Mouse (Mus musculus) intestine, embryonic 14.5 days (tissue): ENCODE data around the gene Clec1a. TPM values are rescaled to one million over a fixed set of nuclear protein-coding genes. Genes with fewer than 3 reads are reported as not detected.

Source experiments
- ATAC-seq: fragments of 200-750 bp; cut with Nextera tagmentation; replicated peaks from 2 replicates; pipeline ENCODE4 v1.8.0; 2017; ENCODE audit warnings: low read depth, moderate number of reproducible peaks, moderate TSS enrichment, moderate library complexity; ENCODE audit not compliant: low FRiP score, low TSS enrichment
- DNase-seq: peaks from one replicate; pipeline ENCODE4 v3.0.0-alpha.2; 2018; ENCODE audit warnings: low spot score
- H3K27ac ChIP-seq: fragments of 300-500 bp; sonication (generic); 2 replicates; pipeline ENCODE4 v1.5.1; 2014; ENCODE audit warnings: low read depth, mild to moderate bottlenecking, control low read depth
- H3K27me3 ChIP-seq: fragments of 300-500 bp; sonication (generic); replicated peaks from 2 replicates; pipeline ENCODE4 v1.6.1; 2014; ENCODE audit warnings: low read length, control low read depth; ENCODE audit not compliant: control insufficient read depth, insufficient read depth
- H3K36me3 ChIP-seq: fragments of 300-500 bp; sonication (generic); 2 replicates; pipeline ENCODE4 v1.6.1; 2014; ENCODE audit warnings: low read length, control low read depth; ENCODE audit not compliant: control insufficient read depth, insufficient read depth
- H3K4me1 ChIP-seq: fragments of 300-500 bp; sonication (generic); replicated peaks from 2 replicates; pipeline ENCODE4 v1.6.1; 2014; ENCODE audit warnings: low read length, control low read depth, mixed read lengths; ENCODE audit not compliant: control insufficient read depth, insufficient read depth
- H3K4me2 ChIP-seq: fragments of 300-500 bp; sonication (generic); 2 replicates; pipeline ENCODE4 v1.6.1; 2014; ENCODE audit warnings: low read length
- H3K4me3 ChIP-seq: fragments of 300-500 bp; sonication (generic); 2 replicates; pipeline ENCODE4 v1.5.1; 2014; ENCODE audit warnings: low read depth, low read length, control low read depth, mixed read lengths
- H3K9ac ChIP-seq: fragments of 300-500 bp; sonication (generic); 2 replicates; pipeline ENCODE4 v1.6.1; 2014; ENCODE audit warnings: mild to moderate bottlenecking, low read length
- H3K9me3 ChIP-seq: fragments of 300-500 bp; sonication (generic); 2 replicates; pipeline ENCODE4 v1.6.1; 2016; ENCODE audit warnings: low read length, control low read depth; ENCODE audit not compliant: control insufficient read depth
- WGBS: fragments of 180-500 bp; shearing (Covaris S2); extraction: QIAGEN DNeasy Blood & Tissue Kit; methylation state at CpG from one replicate; pipeline ENCODE4 v1.1.7; 2014; 5-methylcytosine and 5-hydroxymethylcytosine counted together
- polyA plus RNA-seq: library from polyadenylated mRNA; unstranded; fragments of >200 nt; fragmentation: Nextera tagmentation; extraction: Ambion mirVana; gene quantifications from 2 replicates; pipeline ENCODE4 v1.2.1, GENCODE M21; 2014

Clec1a gene
- polyA plus RNA-seq, 1 experiment from 2014 or later, result 4.5 TPM

DNA sequence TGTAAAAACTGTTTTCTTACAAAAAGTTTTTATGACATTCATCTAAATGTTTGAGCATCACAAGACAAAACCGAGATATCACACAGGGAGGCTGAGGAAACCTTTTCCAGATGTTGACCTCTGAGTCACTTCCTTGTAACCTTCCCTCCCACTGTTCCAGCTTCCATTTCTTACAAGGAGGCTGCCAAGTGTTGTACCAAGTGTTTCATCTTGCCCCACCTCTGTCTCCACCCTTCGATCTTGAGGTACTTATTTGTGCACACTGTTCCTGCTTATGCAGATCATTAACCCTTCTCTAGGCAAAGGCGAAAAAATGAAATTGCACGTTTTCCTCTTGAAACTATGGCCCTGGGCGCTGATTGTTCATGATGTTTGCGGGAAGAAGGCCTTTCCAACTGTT lies 2.1 kb downstream of the Clec1a start:
- ATAC-seq (no peak), DNase-seq (no peak)
- Histone ChIP-seq H3K4me1 (no peaks in the 10 kb centered on the region), H3K36me3 (no peaks in the 10 kb centered on the region), H3K9ac (no peak overlapping the region), H3K27ac (no peak overlapping the region), H3K4me3 (no peak overlapping the region), H3K9me3 (no peaks in the 10 kb centered on the region), H3K4me2 (no peak overlapping the region), H3K27me3 (no peaks in the 10 kb centered on the region)
- WGBS, result 76% methylated on average over 6 of the region's 6 CpGs

DNA sequence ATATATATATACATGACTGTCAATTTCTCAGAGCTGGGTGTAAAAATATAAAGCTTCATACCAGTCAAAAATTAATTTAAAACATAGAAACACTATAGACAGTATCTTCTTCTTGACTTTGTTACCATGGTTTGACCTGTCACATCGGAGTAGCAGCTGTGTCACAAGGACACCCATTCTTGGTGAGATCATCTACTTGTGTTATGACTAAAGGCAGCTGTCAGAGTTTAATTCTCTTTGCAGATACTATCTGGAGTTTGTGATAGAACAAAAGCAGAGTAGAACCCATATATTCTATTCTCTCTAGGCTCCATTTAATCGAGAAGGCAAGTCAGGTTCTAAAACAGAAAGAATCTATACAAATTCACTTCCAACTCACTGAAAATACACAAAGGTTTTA lies 13.8 kb downstream of the Clec1a start:
- Histone ChIP-seq H3K36me3 (no peaks in the 10 kb centered on the region), H3K9me3 (no peaks in the 10 kb centered on the region), H3K27me3 (no peaks in the 10 kb centered on the region), H3K4me1 (no peaks in the 10 kb centered on the region), H3K27ac (no peak overlapping the region), H3K9ac (no peak overlapping the region), H3K4me2 (no peak overlapping the region), H3K4me3 (no peak overlapping the region)
- no peak for DNase-seq
- no peak for ATAC-seq
- 80% methylated on average over 2 of the region's 2 CpGs for WGBS

DNA sequence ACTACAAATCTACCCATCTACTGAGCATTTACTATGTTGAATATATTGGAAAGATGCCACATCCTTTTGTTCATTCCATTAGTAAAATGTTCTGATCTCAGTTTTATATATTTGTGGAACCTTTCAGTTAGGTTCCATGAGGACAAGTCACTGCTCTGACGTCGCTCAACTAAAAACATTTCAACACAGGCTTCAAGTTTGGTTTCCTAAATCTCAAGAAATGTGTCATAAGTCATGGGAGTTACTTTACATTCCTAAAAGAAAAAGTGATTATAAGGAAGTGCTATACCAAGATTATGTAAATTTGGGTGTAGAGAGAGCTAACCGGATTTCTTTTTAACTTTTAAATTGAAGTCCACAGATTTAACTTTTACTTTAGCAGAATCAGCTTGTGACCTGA lies 15.8 kb downstream of the Clec1a start:
- Histone ChIP-seq H3K9ac (no peak overlapping the region), H3K4me3 (no peak overlapping the region), H3K4me1 (no peaks in the 10 kb centered on the region), H3K4me2 (no peak overlapping the region), H3K36me3 (no peaks in the 10 kb centered on the region), H3K27me3 (no peaks in the 10 kb centered on the region), H3K27ac (no peak overlapping the region), H3K9me3 (no peaks in the 10 kb centered on the region)
- DNase-seq (no peak), ATAC-seq (no peak)
- WGBS, result 88% methylated on average over 3 of the region's 3 CpGs

DNA sequence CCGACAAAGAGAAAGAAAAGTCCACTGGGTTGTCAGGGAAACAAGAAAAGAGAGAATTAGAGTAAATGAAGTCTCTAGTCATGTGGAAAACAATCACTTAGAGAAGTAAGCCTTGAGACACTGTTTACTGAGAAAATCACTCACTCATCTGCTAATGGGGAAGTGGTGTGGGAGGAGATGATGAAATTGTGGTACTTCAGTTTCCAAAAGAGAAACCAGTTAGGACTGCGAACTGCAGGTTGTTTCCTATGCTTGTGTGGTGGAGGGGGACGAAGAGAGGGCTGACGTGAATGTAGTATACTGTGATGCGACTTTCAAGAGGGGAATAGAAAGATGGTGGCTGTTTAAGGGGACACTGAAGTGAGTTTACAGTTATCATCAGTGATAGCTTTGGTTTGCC lies 17.6 kb downstream of the Clec1a start:
- 80% methylated on average over 5 of the region's 5 CpGs for WGBS
- Histone ChIP-seq H3K9ac (no peak overlapping the region), H3K9me3 (no peaks in the 10 kb centered on the region), H3K27me3 (no peaks in the 10 kb centered on the region), H3K4me1 (no peaks in the 10 kb centered on the region), H3K4me3 (no peak overlapping the region), H3K4me2 (no peak overlapping the region), H3K27ac (no peak overlapping the region), H3K36me3 (no peaks in the 10 kb centered on the region)
- no peak for DNase-seq
- no peak for ATAC-seq

DNA sequence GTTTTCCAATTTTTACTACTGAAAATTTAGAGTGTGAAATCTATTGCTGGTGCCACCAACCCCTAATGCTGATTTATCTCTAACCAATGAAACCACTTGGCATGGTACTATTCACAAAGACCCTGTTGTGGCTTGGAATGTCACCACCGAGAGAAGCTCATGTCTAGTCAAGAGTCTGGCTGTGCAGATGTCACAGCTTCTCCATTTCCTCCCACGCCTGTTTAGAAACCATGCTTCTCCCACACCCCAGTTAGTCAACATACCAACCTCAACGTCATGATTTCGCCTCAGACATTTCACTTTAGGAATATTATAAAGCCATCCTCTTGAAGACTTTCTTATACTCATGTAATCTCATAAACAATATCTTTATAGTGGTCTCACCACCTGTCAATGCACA lies 24.5 kb downstream of the Clec1a start:
- no peak for DNase-seq
- no peak overlapping the region for H3K4me2 ChIP-seq
- no peaks in the 10 kb centered on the region for H3K36me3 ChIP-seq
- no peaks in the 10 kb centered on the region for H3K27me3 ChIP-seq
- peaks cover 15% of the 10 kb centered on the region for H3K4me1 ChIP-seq
- H3K4me3 ChIP-seq, result no peak overlapping the region
- H3K27ac ChIP-seq, result no peak overlapping the region
- 78% methylated on average over 4 of the region's 4 CpGs for WGBS
- no peak for ATAC-seq
- no peak overlapping the region for H3K9ac ChIP-seq
- no peaks in the 10 kb centered on the region for H3K9me3 ChIP-seq

DNA sequence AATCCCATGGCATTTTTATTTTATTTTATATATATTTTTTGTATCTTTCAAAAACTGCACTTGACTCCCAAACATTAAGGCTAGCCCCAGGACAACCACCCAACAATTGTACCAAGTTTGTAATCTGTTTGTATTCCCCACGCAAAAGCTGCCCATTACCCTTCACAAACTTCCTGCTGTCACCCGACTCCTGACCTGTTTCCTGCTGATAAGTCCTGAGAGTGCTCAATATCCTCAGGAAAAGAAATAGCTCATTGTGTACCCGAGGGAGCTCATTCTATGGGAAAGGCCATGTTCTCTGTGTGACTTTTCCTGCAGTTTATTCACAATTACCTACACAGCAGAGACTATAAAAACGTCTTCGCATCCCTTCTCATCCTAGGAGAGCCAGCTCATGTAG lies 26.0 kb downstream of the Clec1a start:
- Histone ChIP-seq H3K4me1 (peaks cover 15% of the 10 kb centered on the region), H3K9ac (no peak overlapping the region), H3K4me3 (no peak overlapping the region), H3K36me3 (no peaks in the 10 kb centered on the region), H3K4me2 (no peak overlapping the region), H3K27me3 (no peaks in the 10 kb centered on the region), H3K9me3 (no peaks in the 10 kb centered on the region), H3K27ac (no peak overlapping the region)
- DNase-seq (no peak), ATAC-seq (no peak)
- WGBS, result 48% methylated on average over 5 of the region's 5 CpGs

DNA sequence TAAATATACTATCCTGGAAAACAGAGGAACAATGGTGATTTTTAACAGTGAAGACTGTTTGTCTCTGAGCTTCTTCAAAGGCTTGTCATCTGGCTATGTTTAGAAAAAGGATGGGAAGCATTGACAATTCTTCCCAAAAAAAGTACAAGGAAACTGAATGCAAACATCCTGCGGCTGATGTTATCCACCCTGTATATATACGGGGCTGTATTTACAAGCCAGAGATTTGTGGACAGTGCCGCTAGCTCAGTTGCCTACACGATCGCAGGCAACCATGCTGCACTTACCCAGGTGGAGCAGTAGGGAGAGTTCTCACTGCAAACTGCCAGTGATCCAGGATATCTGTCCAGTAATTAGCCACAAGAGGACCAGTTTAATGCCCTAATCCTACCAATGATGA lies 26.6 kb downstream of the Clec1a start:
- H3K9ac ChIP-seq, result no peak overlapping the region
- DNase-seq, result no peak
- no peak overlapping the region for H3K4me3 ChIP-seq
- H3K27me3 ChIP-seq, result no peaks in the 10 kb centered on the region
- H3K4me1 ChIP-seq, result peaks cover 15% of the 10 kb centered on the region
- H3K4me2 ChIP-seq, result no peak overlapping the region
- H3K9me3 ChIP-seq, result no peaks in the 10 kb centered on the region
- no peaks in the 10 kb centered on the region for H3K36me3 ChIP-seq
- peak overlapping the region; percentile 38; the same call in 1 of the 2 replicates for H3K27ac ChIP-seq
- no peak for ATAC-seq
- WGBS, result 27% methylated on average over 5 of the region's 5 CpGs

DNA sequence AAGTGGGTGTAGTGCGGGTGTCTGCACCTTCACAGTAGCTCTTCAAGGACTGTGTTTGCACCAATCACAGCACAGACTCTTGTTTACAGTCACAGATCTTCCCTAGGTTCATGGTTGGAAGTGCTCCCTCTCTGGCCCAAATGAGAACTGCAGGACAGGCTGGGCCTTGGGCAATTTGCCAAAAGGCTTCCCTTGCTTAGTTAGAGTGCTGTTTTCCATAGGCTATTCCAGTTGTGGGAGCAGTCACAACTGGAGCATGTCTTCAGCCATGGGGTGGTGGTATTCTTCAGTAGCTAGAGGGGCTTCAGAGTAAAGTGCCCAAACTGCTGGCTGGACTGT lies 28.1 kb downstream of the Clec1a start:
- Histone ChIP-seq H3K4me2 (no peak overlapping the region), H3K4me3 (no peak overlapping the region), H3K27ac (no peak overlapping the region), H3K9ac (no peak overlapping the region), H3K4me1 (peaks cover 15% of the 10 kb centered on the region), H3K27me3 (no peaks in the 10 kb centered on the region), H3K36me3 (no peaks in the 10 kb centered on the region), H3K9me3 (no peaks in the 10 kb centered on the region)
- 36% methylated on average over 1 of the region's 1 CpGs for WGBS
- DNase-seq (peak; percentile 90), ATAC-seq (peak; percentile 81)

DNA sequence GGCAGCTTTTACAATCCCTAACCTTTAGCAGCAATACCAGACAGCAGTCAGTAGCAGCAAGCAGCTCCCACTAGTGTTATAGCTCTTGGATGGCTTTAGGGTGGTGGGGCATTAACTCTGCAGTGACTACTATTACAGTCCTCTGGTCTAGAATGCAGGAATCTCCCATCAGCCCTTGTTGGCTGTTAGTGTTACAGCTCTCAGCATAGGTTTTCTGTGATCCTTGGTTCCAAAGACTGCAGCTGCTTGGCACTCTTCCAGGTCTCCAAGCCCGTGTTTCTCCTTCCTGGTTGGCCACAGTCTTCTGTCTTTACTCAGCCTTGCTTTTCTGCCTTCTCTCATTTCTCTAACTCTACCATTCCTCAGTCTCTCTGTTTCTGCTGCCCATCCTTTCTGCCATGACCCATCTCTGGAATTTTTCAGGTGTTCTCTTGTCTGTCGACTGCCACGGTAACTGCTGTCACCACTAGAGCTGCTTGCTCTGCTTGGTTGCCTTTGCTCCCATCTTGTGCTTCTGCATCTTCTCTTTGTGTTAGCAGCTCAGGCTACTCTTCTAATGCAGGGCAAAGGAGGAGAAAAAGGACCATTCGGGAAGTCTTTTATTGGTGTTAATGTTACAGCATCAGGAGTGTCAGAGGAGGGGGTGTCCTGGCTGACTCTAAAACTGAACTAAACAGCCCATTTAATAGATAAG lies 28.6 kb downstream of the Clec1a start:
- peaks cover 15% of the 10 kb centered on the region for H3K4me1 ChIP-seq
- DNase-seq (peak; percentile 69), ATAC-seq (peak; percentile 47; the same call in 1 of the 2 replicates)
- 46% methylated on average over 4 of the region's 4 CpGs for WGBS
- H3K9ac ChIP-seq, result no peak overlapping the region
- H3K9me3 ChIP-seq, result no peaks in the 10 kb centered on the region
- no peak overlapping the region; the same call in 1 of the 2 replicates for H3K27ac ChIP-seq
- no peaks in the 10 kb centered on the region for H3K27me3 ChIP-seq
- H3K4me2 ChIP-seq, result no peak overlapping the region
- no peaks in the 10 kb centered on the region for H3K36me3 ChIP-seq
- H3K4me3 ChIP-seq, result no peak overlapping the region
